15 mouse cellular contexts compared by ENCODE assay signal in genomic region chr4:141755375-141755930, GRCm38 (mm10). TPM values are rescaled to one million over a fixed set of nuclear protein-coding genes. Genes with fewer than 3 reads are reported as not detected.
"Had no signal": no experiment of that assay in that cellular context is flagged by ENCODE, and none has a peak within 500 bp of the region (broad histone marks: within the 10 kb centered on the region; RNA-seq: fewer than 3 reads in every experiment).

No protein-coding gene starts in this region.

- ATAC-seq: intestine, embryonic 15.5 days; lung, postnatal 0 days; midbrain, embryonic 13.5 days had no signal

- H3K27me3 ChIP-seq: intestine, embryonic 15.5 days; limb, embryonic 12.5 days; midbrain, embryonic 13.5 days; stomach, embryonic 15.5 days had no signal

- H3K9me3 ChIP-seq: intestine, embryonic 15.5 days; limb, embryonic 12.5 days; midbrain, embryonic 13.5 days; stomach, embryonic 15.5 days had no signal

- H3K9ac ChIP-seq: hindbrain, embryonic 14.5 days; intestine, embryonic 15.5 days; limb, embryonic 12.5 days; midbrain, embryonic 13.5 days; stomach, embryonic 15.5 days had no signal

- DNase-seq: lung, adult 2 months; lung, postnatal 36 days; right cerebral cortex, postnatal 14 days; thymus, postnatal 36 days had no signal

- H3K4me3 ChIP-seq: intestine, embryonic 15.5 days; layer of hippocampus, adult 2 months; limb, embryonic 12.5 days; midbrain, embryonic 13.5 days; stomach, embryonic 15.5 days had no signal

- H3K4me1 ChIP-seq: limb, embryonic 12.5 days; midbrain, embryonic 13.5 days had no signal

- H3K27ac ChIP-seq: hindbrain, embryonic 14.5 days; intestine, embryonic 15.5 days; layer of hippocampus, adult 2 months; limb, embryonic 12.5 days; midbrain, embryonic 13.5 days; stomach, embryonic 15.5 days had no signal

- H3K4me2 ChIP-seq: hindbrain, embryonic 14.5 days; intestine, embryonic 15.5 days; limb, embryonic 12.5 days; midbrain, embryonic 13.5 days; stomach, embryonic 15.5 days had no signal

- H3K36me3 ChIP-seq: intestine, embryonic 15.5 days; limb, embryonic 12.5 days; stomach, embryonic 15.5 days had no signal

RNA-seq across cellular contexts. Expression of gene Agmat, which starts 9.0 kb away (rescaled TPM):
- total RNA-seq: layer of hippocampus, adult 2 months; layer of hippocampus, postnatal 14 days; megakaryocyte progenitor cell, adult 5-6 weeks; midbrain, postnatal 0 days had no signal
- polyA plus RNA-seq: limb, embryonic 12.5 days; midbrain, embryonic 13.5 days; midbrain, postnatal 0 days; neural tube, embryonic 14.5 days had no signal
